Mouse (Mus musculus) liver, embryonic 12.5 days (tissue): ENCODE measurements around the gene Clca2. TPM values are rescaled to one million over a fixed set of nuclear protein-coding genes. Genes with fewer than 3 reads are reported as not detected.

Experiments used
- ATAC-seq: fragments of 200-750 bp; cut with Nextera tagmentation; 2 replicates; pipeline ENCODE4 v1.8.0; 2017; ENCODE audit warnings: moderate number of reproducible peaks, mild to moderate bottlenecking, moderate library complexity
- H3K27ac ChIP-seq: fragments of 300-500 bp; sonication (generic); 2 replicates; pipeline ENCODE4 v1.5.1; 2016; ENCODE audit warnings: mild to moderate bottlenecking
- H3K27me3 ChIP-seq: fragments of 300-500 bp; sonication (generic); replicated peaks from 2 replicates; pipeline ENCODE4 v1.6.1; 2016; ENCODE audit warnings: mild to moderate bottlenecking, moderate library complexity
- H3K36me3 ChIP-seq: fragments of 300-500 bp; sonication (generic); 2 replicates; pipeline ENCODE4 v1.6.1; 2016; ENCODE audit warnings: mild to moderate bottlenecking, moderate library complexity
- H3K4me1 ChIP-seq: fragments of 300-500 bp; sonication (generic); 2 replicates; pipeline ENCODE4 v1.6.1; 2016
- H3K4me2 ChIP-seq: fragments of 300-500 bp; sonication (generic); 2 replicates; pipeline ENCODE4 v1.6.1; 2016; ENCODE audit warnings: mild to moderate bottlenecking, moderate library complexity
- H3K4me3 ChIP-seq: fragments of 300-500 bp; sonication (generic); 2 replicates; pipeline ENCODE4 v1.5.1; 2016; ENCODE audit warnings: mild to moderate bottlenecking, moderate library complexity
- H3K9ac ChIP-seq: fragments of 300-500 bp; sonication (generic); 2 replicates; pipeline ENCODE4 v1.6.1; 2016; ENCODE audit warnings: mild to moderate bottlenecking, moderate library complexity
- H3K9me3 ChIP-seq: fragments of 300-500 bp; sonication (generic); replicated peaks from 2 replicates; pipeline ENCODE4 v1.6.1; 2016; ENCODE audit warnings: mild to moderate bottlenecking, moderate library complexity
- WGBS: fragments of 180-500 bp; shearing (Covaris S2); methylation state at CpG from one replicate; pipeline ENCODE4 v1.1.7; 2016; ENCODE audit not compliant: insufficient replicate concordance; 5-methylcytosine and 5-hydroxymethylcytosine counted together
- polyA plus RNA-seq: library from polyadenylated mRNA; unstranded; fragments of >200 nt; fragmentation: Nextera tagmentation; extraction: Ambion mirVana; gene quantifications from 2 replicates; pipeline ENCODE4 v1.2.1, GENCODE M21; 2016

The Clca2 gene
- polyA plus RNA-seq, 1 experiment from 2014 or later = not detected

- Histone ChIP-seq H3K36me3 (no peaks in the 10 kb centered on the region), H3K4me1 (peaks cover 27% of the 10 kb centered on the region), H3K9me3 (no peaks in the 10 kb centered on the region), H3K4me2 (peak within 1 kb of the TSS; percentile 77), H3K27ac (peak within 1 kb of the TSS; percentile 90), H3K9ac (peak within 1 kb of the TSS; percentile 81), H3K27me3 (no peaks in the 10 kb centered on the region), H3K4me3 (peak within 1 kb of the TSS; percentile 80)
- ATAC-seq = peak; percentile 96
- 1% methylated on average over 57 of the region's 57 CpGs for WGBS
These were observed 19.2 kb upstream of the Clca2 start, which contains the start of gene Odf2l for GRCm38 (mm10) chr3:145118254-145119001. TSS of gene Odf2l (plus strand) at chr3:145118588.

- Histone ChIP-seq H3K9ac (peak overlapping the region; percentile 50; the same call in 1 of the 2 replicates), H3K36me3 (no peaks in the 10 kb centered on the region), H3K27me3 (no peaks in the 10 kb centered on the region), H3K4me2 (peak overlapping the region; percentile 77), H3K27ac (no peak overlapping the region), H3K4me3 (peak overlapping the region; percentile 80), H3K9me3 (no peaks in the 10 kb centered on the region), H3K4me1 (peaks cover 27% of the 10 kb centered on the region)
- WGBS = 80% methylated on average over 10 of the region's 10 CpGs
- no peak for ATAC-seq
These were observed 18.4 kb upstream of the Clca2 start for GRCm38 (mm10) chr3:145117637-145118036.

GRCm38 (mm10) chr3:145115169-145115568, 15.9 kb upstream of the Clca2 start:
- no peak for ATAC-seq
- no peaks in the 10 kb centered on the region for H3K36me3 ChIP-seq
- H3K4me2 ChIP-seq = no peak overlapping the region
- no peak overlapping the region for H3K4me3 ChIP-seq
- no peaks in the 10 kb centered on the region for H3K27me3 ChIP-seq
- no peak overlapping the region for H3K27ac ChIP-seq
- 70% methylated on average over 2 of the region's 2 CpGs for WGBS
- peaks cover 22% of the 10 kb centered on the region for H3K4me1 ChIP-seq
- no peaks in the 10 kb centered on the region for H3K9me3 ChIP-seq
- no peak overlapping the region for H3K9ac ChIP-seq

- Histone ChIP-seq H3K4me1 (0 out of 2 replicates have a peak, but pooled peaks cover 5% of the 10 kb centered on the region), H3K4me2 (no peak overlapping the region), H3K9me3 (0 out of 2 replicates have a peak, but pooled peaks cover 6% of the 10 kb centered on the region), H3K4me3 (no peak overlapping the region), H3K27ac (no peak overlapping the region), H3K27me3 (no peaks in the 10 kb centered on the region), H3K9ac (no peak overlapping the region), H3K36me3 (no peaks in the 10 kb centered on the region)
- WGBS = 58% methylated on average over 5 of the region's 5 CpGs
- peak; percentile 21; the same call in 1 of the 2 replicates for ATAC-seq
These were observed 6.7 kb upstream of the Clca2 start for GRCm38 (mm10) chr3:145105773-145106504.

- no peak overlapping the region for H3K4me2 ChIP-seq
- 54% methylated on average over 5 of the region's 5 CpGs for WGBS
- no peak for ATAC-seq
- 0 out of 2 replicates have a peak, but pooled peaks cover 5% of the 10 kb centered on the region for H3K4me1 ChIP-seq
- 0 out of 2 replicates have a peak, but pooled peaks cover 6% of the 10 kb centered on the region for H3K9me3 ChIP-seq
- no peaks in the 10 kb centered on the region for H3K36me3 ChIP-seq
- no peak overlapping the region for H3K9ac ChIP-seq
- H3K27me3 ChIP-seq = no peaks in the 10 kb centered on the region
- no peak overlapping the region for H3K27ac ChIP-seq
- no peak overlapping the region for H3K4me3 ChIP-seq
These were observed 6.0 kb upstream of the Clca2 start for GRCm38 (mm10) chr3:145105076-145105772.

- Histone ChIP-seq H3K27ac (no peak overlapping the region), H3K4me3 (no peak overlapping the region), H3K9me3 (0 out of 2 replicates have a peak, but pooled peaks cover 5% of the 10 kb centered on the region), H3K4me2 (no peak overlapping the region), H3K27me3 (no peaks in the 10 kb centered on the region), H3K9ac (no peak overlapping the region), H3K4me1 (0 out of 2 replicates have a peak, but pooled peaks cover 5% of the 10 kb centered on the region), H3K36me3 (no peaks in the 10 kb centered on the region)
- no peak for ATAC-seq
- 37% methylated on average over 5 of the region's 5 CpGs for WGBS
These were observed 4.5 kb upstream of the Clca2 start for GRCm38 (mm10) chr3:145103770-145104169.

- Histone ChIP-seq H3K36me3 (no peaks in the 10 kb centered on the region), H3K4me1 (0 out of 2 replicates have a peak, but pooled peaks cover 5% of the 10 kb centered on the region), H3K9ac (no peak overlapping the region), H3K4me3 (no peak overlapping the region), H3K27me3 (no peaks in the 10 kb centered on the region), H3K9me3 (0 out of 2 replicates have a peak, but pooled peaks cover under 1% of the 10 kb centered on the region), H3K4me2 (no peak overlapping the region), H3K27ac (no peak overlapping the region)
- no peak for ATAC-seq
- WGBS = 60% methylated on average over 2 of the region's 2 CpGs
These were observed 4.1 kb upstream of the Clca2 start for GRCm38 (mm10) chr3:145103321-145103720.

GRCm38 (mm10) chr3:145101891-145102555, 2.8 kb upstream of the Clca2 start:
- 57% methylated on average over 9 of the region's 9 CpGs for WGBS
- no peak for ATAC-seq
- Histone ChIP-seq H3K27me3 (no peaks in the 10 kb centered on the region), H3K4me3 (no peak overlapping the region), H3K9me3 (no peaks in the 10 kb centered on the region), H3K9ac (no peak overlapping the region), H3K27ac (no peak overlapping the region), H3K4me1 (0 out of 2 replicates have a peak, but pooled peaks cover 5% of the 10 kb centered on the region), H3K36me3 (no peaks in the 10 kb centered on the region), H3K4me2 (no peak overlapping the region)

- Histone ChIP-seq H3K4me3 (no peak overlapping the region), H3K9me3 (no peaks in the 10 kb centered on the region), H3K36me3 (no peaks in the 10 kb centered on the region), H3K27ac (no peak overlapping the region), H3K4me2 (no peak overlapping the region), H3K9ac (no peak overlapping the region), H3K27me3 (no peaks in the 10 kb centered on the region), H3K4me1 (no peaks in the 10 kb centered on the region)
- no peak for ATAC-seq
- WGBS = 45% methylated on average over 8 of the region's 8 CpGs
These were observed 11.2 kb downstream of the Clca2 start for GRCm38 (mm10) chr3:145087857-145088598.

- Histone ChIP-seq H3K9ac (no peak overlapping the region), H3K36me3 (no peaks in the 10 kb centered on the region), H3K4me1 (no peaks in the 10 kb centered on the region), H3K27ac (no peak overlapping the region), H3K27me3 (no peaks in the 10 kb centered on the region), H3K4me3 (no peak overlapping the region), H3K4me2 (no peak overlapping the region), H3K9me3 (no peaks in the 10 kb centered on the region)
- 84% methylated on average over 14 of the region's 14 CpGs for WGBS
- ATAC-seq = no peak
These were observed 13.1 kb downstream of the Clca2 start for GRCm38 (mm10) chr3:145086180-145086579.

- Histone ChIP-seq H3K9ac (no peak overlapping the region), H3K4me3 (no peak overlapping the region), H3K36me3 (no peaks in the 10 kb centered on the region), H3K27ac (no peak overlapping the region), H3K4me2 (no peak overlapping the region), H3K4me1 (no peaks in the 10 kb centered on the region), H3K27me3 (no peaks in the 10 kb centered on the region), H3K9me3 (no peaks in the 10 kb centered on the region)
- no peak for ATAC-seq
- WGBS = 72% methylated on average over 1 of the region's 1 CpGs
These were observed 16.2 kb downstream of the Clca2 start for GRCm38 (mm10) chr3:145083081-145083480.
